Mouse (Mus musculus) midbrain, embryonic 11.5 days (tissue): ENCODE data around the gene Rhoc. TPM values are rescaled to one million over a fixed set of nuclear protein-coding genes. Genes with fewer than 3 reads are reported as not detected.

Experiments used
- polyA plus RNA-seq: library from polyadenylated mRNA; unstranded; fragments of >200 nt; fragmentation: Nextera tagmentation; extraction: Ambion mirVana; gene quantifications from 2 replicates; pipeline ENCODE4 v1.2.1, GENCODE M21; 2014

Rhoc gene
- polyA plus RNA-seq, 1 experiment from 2014 or later = 82.0 TPM

Other genes with a start within 250 kb of the Rhoc start
- gene Slc16a1, start 149.7 kb upstream of the Rhoc start, polyA plus RNA-seq = 31.9 and 36.3 TPM in 2 replicates
- gene Ppm1j, start 7.3 kb upstream of the Rhoc start, polyA plus RNA-seq = 0.44 and 0.97 TPM in 2 replicates
- gene Fam19a3, start 6.5 kb upstream of the Rhoc start, polyA plus RNA-seq = not detected in 2 replicates
- 9.5 and 9.9 TPM in 2 replicates for gene Mov10, start 30.2 kb downstream of the Rhoc start, polyA plus RNA-seq
- gene St7l, start 75.6 kb downstream of the Rhoc start, polyA plus RNA-seq = 36.3 and 40.3 TPM in 2 replicates
- 268 and 275 TPM in 2 replicates for gene Capza1, start 76.1 kb downstream of the Rhoc start, polyA plus RNA-seq
- 1.2 TPM in 2 replicates for gene Wnt2b, start 173.5 kb downstream of the Rhoc start, polyA plus RNA-seq